Mouse (Mus musculus): ENCODE results near the gene Slc40a1. TPM values are rescaled to one million over a fixed set of nuclear protein-coding genes. Genes with fewer than 3 reads are reported as not detected.

Slc40a1 gene
- total RNA-seq, 2 experiments from 2014 or later, result 14.5 to 15.0 TPM

DNA sequence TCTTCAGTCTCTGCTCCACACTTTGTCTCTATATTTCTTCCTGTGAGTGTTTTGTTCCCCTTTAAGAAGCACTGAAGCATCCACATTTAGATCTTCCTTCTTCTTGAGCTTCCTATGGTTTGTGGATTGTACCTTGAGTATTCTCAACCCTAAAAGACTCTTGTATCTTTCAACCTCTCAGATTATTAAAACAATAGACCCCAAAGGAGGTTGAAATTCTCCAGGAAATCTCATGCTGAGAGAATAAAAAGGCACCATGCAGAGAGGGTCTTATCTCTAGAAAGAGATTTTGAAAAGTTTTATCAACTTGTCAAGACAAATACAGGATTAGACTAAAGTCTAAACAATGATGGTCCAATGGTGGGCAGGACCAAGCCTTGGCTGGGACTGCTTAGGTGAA is 42.9 kb downstream of the Slc40a1 start:
- no peak for DNase-seq

DNA sequence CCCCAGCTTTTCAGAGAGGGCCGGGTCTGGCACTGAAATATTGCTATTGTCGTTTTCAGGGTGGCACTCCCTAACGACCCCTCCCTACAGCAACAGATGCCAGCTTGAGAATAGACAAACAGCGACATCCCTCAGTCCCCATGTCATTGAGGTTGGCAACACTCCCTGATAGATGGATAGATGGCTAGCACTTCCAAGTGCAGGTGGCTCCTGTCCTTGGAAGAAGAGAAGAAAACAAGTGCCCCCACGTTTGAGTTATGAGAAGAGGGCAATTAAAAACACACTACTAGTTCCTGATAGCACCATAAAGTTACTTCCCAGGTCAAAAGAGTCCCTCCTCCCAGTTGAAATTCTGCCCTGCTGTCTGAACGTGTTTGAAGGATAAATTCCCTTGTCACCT is 44.2 kb downstream of the Slc40a1 start:
- no peak for DNase-seq

DNA sequence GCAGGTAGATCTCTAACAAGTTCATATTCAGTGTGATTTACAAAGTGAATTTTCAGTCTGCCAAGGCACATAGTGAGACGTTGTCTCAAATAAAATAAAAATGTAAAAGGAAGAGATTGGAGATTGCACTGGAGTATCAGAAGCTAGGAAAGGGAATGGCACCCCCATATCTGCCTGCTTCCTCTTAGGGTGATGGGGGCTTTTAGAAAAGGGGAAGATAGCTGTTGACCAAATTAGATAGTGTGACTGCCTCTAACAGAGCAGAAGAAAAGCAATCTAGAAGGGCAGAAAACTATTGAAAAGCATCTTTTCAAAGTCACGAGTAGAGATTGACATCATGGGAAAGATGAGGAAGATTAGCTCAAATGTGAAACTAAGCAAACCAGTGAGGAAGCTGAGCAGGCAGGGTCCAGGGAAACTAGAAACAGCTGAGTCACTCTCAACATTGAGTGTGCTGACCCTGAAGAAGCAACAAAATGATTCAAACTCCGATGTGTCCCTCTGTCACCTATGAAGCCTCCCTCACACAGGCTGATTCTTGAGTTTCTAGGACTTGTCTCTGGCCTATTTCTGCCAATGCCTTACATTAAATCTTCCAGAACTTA is 45.0 kb downstream of the Slc40a1 start:
- DNase-seq, result no peak

DNA sequence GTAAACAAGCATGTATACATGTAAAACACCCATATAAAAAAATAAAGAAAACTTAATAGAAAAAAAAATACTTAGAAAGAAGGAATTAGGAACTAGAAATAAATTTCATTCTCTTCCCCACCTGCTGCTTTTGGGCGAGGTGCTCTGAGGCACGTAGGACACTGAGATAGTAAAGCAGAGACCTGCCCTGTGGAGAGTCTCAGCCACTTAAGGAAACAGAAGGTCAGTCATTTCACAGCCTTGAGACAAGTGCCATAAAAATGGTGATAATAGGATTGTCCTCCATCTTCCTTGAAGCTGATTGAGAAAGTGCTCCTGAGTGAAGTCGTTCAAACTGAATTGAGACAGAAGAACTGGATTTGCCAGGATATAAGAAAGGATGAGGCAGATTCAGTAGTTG is 48.9 kb downstream of the Slc40a1 start:
- DNase-seq, result no peak

DNA sequence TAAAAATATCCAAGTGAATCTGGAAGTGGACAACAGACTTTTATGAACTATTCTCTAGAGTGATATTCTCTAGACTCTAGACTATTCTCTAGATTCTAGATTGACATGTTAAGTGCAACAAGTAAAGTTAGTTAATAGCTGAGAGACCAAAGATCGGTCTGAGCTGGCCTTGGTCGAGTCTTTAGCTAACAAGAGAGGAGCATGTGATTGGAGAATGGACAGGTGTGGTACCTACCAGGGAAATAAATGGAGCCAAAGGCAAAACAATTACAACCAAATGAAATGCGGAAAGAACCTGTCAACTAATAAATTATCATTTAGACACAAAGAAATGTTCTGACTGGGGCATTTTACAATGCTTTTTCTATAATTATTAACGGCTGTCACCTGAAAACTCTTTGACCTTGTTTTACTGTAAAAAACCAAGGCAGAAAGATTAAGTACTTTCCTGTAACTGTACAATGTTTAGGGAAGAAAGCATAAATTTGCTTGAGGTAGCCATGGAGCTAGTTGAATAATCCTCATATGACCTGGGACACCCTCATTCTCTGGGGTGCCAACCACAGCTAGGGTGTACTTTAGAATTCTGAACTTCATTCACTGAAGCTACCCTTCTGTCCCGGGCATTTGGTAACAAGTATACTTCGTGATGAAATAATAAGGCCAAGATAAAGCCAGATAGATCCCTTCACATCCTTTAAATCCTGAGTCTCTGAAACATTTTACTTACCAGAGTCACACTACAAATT is 49.7 kb downstream of the Slc40a1 start:
- DNase-seq, result no peak

DNA sequence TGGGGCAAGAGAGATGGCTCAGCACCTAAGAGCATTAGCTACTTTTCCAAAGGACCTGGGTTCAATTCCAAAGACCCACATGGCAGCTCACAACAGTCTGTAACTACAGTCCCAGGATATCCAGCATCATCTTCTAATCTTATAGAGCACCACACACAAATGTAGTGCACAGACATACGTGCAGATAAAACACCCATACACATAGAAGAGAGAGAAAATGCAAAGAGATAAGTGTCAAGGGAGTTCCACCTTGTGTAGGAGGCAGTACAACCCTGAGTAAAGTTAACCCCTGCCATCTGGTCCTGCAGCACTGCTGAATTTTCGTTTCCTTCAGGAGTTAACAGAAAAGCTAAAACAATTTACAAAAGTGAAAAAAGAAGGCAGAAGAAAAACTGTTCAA is 50.7 kb downstream of the Slc40a1 start:
- no peak for DNase-seq

DNA sequence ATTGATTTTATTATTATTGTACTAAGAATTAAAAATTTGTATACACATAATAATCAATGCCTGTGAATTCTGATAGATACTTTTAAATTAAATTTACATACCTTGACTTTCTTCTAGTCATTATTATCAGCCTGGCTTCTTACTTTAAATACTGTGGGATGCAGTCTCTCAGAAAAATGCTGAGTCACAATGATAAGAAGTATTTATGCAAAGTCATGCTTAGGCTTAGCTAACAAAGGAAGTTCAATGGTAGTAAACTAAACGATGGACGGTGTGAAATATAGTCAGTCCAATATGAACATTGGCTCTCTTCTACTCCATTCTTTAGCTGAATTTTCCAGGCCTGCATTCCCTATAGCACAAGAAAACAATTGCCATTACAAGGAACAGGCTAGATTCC is 53.1 kb downstream of the Slc40a1 start:
- no peak for DNase-seq

DNA sequence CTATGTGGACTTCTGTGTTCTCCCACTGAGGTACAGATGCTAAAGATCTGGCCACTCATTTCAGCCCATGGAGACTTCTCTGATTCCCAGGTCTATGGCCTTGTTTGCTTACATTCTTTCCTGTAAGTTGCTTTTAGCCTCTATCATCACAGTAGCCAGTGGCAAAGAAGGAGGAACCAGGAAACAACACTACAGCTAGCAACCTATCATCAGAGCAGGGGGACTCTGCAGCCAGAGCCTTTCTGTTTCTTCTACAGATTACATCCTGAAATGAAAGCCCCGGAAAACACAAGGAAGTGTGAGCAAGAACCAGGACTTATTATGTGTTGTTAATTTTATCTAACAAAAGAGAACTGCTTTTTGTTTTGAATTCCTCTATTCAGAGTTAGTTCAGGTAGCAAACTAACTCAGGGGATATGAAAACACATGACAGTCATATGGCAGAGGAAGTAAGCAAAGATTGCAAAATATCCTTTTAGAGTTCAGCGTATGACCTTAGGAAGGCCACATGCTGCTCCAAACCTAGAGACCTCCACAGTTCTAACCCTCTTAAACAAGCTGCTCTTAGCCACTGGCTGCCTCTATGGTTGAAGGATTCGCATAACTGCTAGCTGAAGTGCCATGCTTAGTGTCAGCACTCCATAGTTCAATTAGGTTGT is 57.7 kb downstream of the Slc40a1 start:
- DNase-seq, result no peak

DNA sequence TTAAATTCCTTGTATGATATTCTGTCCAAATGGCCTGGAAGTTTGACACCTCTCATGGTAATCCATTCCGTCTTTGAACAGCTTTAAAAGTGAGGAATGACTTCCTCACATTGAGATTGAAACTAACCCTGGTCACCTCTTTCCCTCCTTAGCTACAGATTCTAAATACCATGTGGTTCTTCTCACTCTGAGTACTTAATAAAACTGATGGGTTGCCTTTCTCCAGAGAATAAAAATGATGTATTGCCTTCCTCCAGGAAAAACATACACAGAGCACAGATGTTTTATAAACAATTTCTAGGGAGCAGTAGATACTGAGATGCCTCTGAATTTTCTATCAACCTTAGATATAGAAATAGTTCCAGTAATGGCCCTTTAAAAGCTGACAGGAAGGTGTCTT is 58.3 kb downstream of the Slc40a1 start:
- DNase-seq, result no peak

DNA sequence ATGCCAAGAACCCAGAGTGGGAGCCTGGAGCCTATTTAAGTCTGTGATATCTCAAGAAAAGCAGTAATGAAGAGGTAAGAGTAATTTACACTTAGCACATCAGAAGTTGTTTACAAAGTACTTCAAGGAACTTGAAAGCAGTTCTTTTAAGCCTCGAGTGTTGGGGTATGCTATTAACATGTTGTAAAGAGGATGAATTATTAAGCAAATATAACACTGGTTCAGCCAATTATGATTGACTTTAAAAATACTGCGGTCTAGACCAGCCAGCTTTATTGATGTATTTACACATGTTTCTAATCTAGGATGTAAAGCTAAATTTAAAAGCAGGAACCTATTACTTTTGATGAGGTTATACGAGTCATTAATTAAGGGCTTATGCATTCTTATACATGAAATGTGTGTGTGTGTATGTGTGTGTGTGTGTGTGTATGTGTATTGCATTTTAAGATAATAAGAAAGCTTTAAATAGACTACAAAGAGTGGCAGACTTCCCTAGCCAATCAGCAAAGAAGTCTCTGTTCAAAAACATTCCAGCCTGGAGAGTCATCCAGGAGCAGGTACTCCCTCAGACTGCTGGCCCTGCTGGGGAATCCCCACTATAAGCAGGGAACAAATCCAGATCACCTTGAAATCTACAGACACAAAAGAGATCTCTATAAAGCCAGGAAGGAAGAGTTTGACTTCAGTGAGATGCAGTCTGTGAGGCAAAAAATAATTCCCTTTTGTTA is 59.9 kb downstream of the Slc40a1 start:
- DNase-seq, result no peak

DNA sequence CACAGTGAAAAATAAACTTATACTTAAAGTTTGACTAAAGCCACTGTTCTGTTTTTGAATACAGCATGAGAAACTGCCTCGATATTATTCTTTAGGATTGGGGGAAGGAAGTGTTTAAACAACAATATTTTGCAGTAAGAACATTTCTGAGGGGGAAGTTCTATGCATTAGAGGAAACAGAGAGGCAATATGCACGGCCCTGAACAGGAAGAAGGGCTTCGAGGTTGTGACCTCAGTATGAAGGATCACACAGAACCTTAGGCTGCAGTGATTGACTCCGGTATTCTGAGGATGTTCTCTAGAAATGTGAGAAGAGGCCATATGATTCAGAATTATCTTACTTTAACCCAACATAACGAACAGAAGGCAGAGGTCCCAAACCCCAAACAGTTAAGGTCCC is 60.6 kb downstream of the Slc40a1 start:
- no peak for DNase-seq

DNA sequence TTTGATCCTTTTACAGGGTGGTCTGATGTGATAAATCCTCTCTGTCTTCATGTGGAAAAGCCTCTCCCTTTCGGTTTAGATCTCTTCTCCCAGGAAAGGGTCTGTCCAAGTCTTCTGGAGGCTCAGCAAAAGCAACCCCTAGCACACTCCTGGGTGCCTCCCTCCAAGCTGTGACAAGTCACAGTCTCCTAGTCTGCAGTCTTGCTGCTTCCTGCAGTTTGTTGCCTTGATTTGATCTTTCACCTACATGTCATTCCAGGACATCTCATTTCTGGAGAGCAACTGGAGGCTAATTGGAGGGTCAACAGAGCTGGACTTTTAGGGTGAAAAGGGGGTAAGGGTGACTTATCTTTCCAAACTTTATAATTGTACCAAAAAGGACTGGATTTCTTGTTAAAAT is 61.0 kb downstream of the Slc40a1 start:
- DNase-seq, result no peak

DNA sequence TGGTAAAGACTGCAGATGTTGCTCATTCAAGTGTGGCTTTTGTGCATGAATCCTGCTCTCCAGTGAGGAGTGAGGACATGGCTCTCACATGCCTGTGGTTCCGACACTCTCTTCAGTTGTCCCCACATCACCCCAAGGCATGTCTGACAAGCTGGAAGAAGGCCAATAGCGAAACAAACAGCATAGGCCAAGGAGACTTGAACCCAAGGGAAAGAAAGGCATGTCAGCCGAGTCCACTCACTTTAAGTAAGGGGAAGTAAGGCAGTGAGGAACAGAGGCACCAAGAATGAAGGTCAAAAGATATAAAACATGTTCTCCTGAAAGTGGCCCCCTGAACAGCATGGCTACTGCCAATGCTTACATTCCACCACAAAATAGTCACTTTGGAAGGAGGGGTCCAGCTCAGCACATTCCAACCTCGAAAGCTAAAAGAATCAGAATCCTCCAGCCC is 61.7 kb downstream of the Slc40a1 start:
- no peak for DNase-seq

DNA sequence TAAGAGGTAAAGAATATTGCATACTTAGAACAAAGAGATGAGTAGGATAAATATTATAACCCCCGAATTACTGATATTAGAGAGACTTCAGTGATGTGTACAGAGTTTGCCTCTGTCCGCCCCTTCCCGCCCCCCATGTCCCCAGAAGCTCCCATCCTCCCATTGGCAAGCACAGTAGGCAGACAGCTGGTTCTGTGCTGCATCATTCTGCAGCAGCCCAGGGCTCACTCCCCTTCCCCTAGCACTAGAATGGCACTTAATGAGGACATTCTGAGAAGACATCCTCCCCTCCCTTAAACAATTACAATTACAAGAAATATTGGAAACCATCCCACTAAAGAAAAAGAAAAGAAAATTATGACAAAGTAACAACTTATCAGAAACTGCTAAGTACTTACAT is 62.7 kb downstream of the Slc40a1 start:
- no peak for DNase-seq

DNA sequence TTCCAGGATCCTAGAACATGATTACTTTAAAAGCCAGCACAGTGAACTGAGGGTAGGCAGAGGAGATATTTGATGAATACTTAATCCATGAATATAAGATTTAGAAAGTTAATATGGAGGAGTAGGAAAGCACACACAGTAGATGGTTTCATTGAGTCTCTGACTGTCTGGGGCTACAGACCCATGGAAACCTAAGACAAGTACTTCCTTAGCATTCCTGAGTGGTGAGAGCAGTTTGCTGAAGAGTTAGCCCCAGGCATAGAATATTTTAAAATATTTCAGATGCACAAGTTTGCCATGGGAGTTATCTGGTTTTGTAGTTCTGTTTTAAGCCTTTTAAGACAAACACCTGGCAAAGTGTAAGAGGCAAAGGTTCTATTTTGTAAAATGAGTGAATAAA is 65.2 kb downstream of the Slc40a1 start:
- DNase-seq, result no peak

DNA sequence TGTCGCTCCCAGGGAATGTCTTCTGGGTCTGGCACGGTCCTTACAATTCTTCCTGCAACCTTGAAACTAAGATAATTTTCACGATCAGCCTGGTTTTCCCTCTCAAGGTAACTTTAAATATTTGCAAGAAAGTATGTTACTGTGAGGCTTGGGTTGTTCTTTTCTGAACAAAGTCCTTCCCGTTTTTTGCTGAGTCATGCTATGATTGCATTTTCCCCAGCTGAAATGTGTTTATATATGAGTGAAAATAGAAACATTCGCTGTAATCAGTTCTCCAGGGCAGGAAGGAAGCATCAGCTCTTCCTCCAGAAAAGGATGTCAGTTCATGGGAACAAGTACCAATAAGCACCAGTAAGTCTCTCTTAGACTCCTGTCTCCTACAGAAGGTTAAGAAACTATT is 66.0 kb downstream of the Slc40a1 start:
- DNase-seq, result no peak

Other genes starting within 250 kb of the Slc40a1 start
- 10 to 100 TPM; 22.7 to 24.2 TPM for gene Wdr75, start 131.4 kb downstream of the Slc40a1 start, total RNA-seq (2021)
- gene Gm5269, start 36.2 kb downstream of the Slc40a1 start, total RNA-seq (2021), result not detected
- under 1 TPM; 0.47 to 0.52 TPM for gene Dnah7b, start 139.8 kb upstream of the Slc40a1 start, total RNA-seq (2021)

All from gastrocnemius, postnatal 10 days (tissue).